8 mouse cellular contexts compared by ENCODE assay signal in genomic region chr12:20415397-20415796, GRCm38 (mm10).
A peak's percentile ranks its signal among the peaks of the same experiment; 100 is the strongest.
DNase-seq lines count a peak whose midpoint lies in the region; ATAC-seq lines count a peak whose summit lies in the region.
"Not testable (repeated sequence)": the region's sequence is repeated elsewhere in the genome, so short reads cannot be mapped to it uniquely, and the experiment has no call there.

No protein-coding gene starts in this region.

- not testable (repeated sequence) for H3K9ac ChIP-seq in heart, embryonic 11.5 days (ENCODE audit: low read depth, low read length); intestine, embryonic 14.5 days (ENCODE audit: low read length); liver, embryonic 11.5 days (ENCODE audit: low read depth, low read length); midbrain, embryonic 11.5 days (ENCODE audit: low read length)

- not testable (repeated sequence) for H3K9me3 ChIP-seq in heart, embryonic 11.5 days (replicated peaks; ENCODE audit: control insufficient read depth, low read length); intestine, embryonic 14.5 days (ENCODE audit: control insufficient read depth, low read length); liver, embryonic 11.5 days (ENCODE audit: control insufficient read depth, low read length); midbrain, embryonic 11.5 days (ENCODE audit: control insufficient read depth, low read length)

- H3K36me3 ChIP-seq in heart, embryonic 11.5 days (ENCODE audit: control insufficient read depth, insufficient read depth, low read length); intestine, embryonic 14.5 days (ENCODE audit: control insufficient read depth, insufficient read depth, low read length); liver, embryonic 11.5 days (ENCODE audit: control insufficient read depth, insufficient read depth, low read length); midbrain, embryonic 11.5 days (ENCODE audit: control insufficient read depth, insufficient read depth, low read length): not testable (repeated sequence)

- peak; percentile 74 for DNase-seq in R1 (ENCODE audit: low read depth, low spot score)
- peak; percentile 2 for DNase-seq in embryo, embryonic 10 days (ENCODE audit: low spot score)
- not testable (repeated sequence) for DNase-seq in intestine, embryonic 14.5 days (ENCODE audit: low spot score); liver, embryonic 11.5 days (ENCODE audit: low spot score)
- DNase-seq in kidney, postnatal 14 days = peak; percentile 0
- DNase-seq in midbrain, embryonic 11.5 days (ENCODE audit: low spot score, missing footprints) = peak; percentile 28
- peak; percentile 2 for DNase-seq in urinary bladder, postnatal 14 days (ENCODE audit: low spot score)

- 0 out of 2 replicates have a peak overlapping the region, but pooled peaks have one; percentile 16 for H3K4me3 ChIP-seq in heart, embryonic 11.5 days (ENCODE audit: low read depth, low read length)
- H3K4me3 ChIP-seq in intestine, embryonic 14.5 days (ENCODE audit: low read depth, low read length) = peak overlapping the region; percentile 20
- H3K4me3 ChIP-seq in liver, embryonic 11.5 days (ENCODE audit: low read depth, low read length) = peak overlapping the region; percentile 26
- H3K4me3 ChIP-seq in midbrain, embryonic 11.5 days (ENCODE audit: low read depth, low read length) = not testable (repeated sequence)

- 2% methylated on average over 19 of the region's 42 CpGs for WGBS in heart, embryonic 11.5 days (ENCODE audit: insufficient replicate concordance)
- 6% methylated on average over 27 of the region's 42 CpGs for WGBS in intestine, embryonic 14.5 days
- 1% methylated on average over 23 of the region's 42 CpGs for WGBS in liver, embryonic 11.5 days
- under 1% methylated on average over 11 of the region's 42 CpGs for WGBS in midbrain, embryonic 11.5 days

- H3K4me2 ChIP-seq in heart, embryonic 11.5 days = peak overlapping the region; percentile 34
- H3K4me2 ChIP-seq in intestine, embryonic 14.5 days (ENCODE audit: low read length); midbrain, embryonic 11.5 days: not testable (repeated sequence)
- peak overlapping the region; percentile 31; the same call in 1 of the 2 replicates for H3K4me2 ChIP-seq in liver, embryonic 11.5 days

- H3K4me1 ChIP-seq in heart, embryonic 11.5 days (ENCODE audit: control insufficient read depth, insufficient read depth, low read length); intestine, embryonic 14.5 days (replicated peaks; ENCODE audit: control insufficient read depth, insufficient read depth, low read length); liver, embryonic 11.5 days (replicated peaks; ENCODE audit: control insufficient read depth, insufficient read depth, low read length); midbrain, embryonic 11.5 days (ENCODE audit: control insufficient read depth, insufficient read depth, low read length): not testable (repeated sequence)

- not testable (repeated sequence) for H3K27ac ChIP-seq in heart, embryonic 11.5 days (ENCODE audit: low read depth, low read length); intestine, embryonic 14.5 days (ENCODE audit: low read depth); liver, embryonic 11.5 days (ENCODE audit: low read depth, low read length); midbrain, embryonic 11.5 days (ENCODE audit: low read depth, low read length)

- H3K27me3 ChIP-seq in heart, embryonic 11.5 days (ENCODE audit: control insufficient read depth, insufficient read depth, low read length); intestine, embryonic 14.5 days (replicated peaks; ENCODE audit: control insufficient read depth, insufficient read depth, low read length); liver, embryonic 11.5 days (replicated peaks; ENCODE audit: control insufficient read depth, insufficient read depth, low read length); midbrain, embryonic 11.5 days (ENCODE audit: control insufficient read depth, insufficient read depth, low read length): not testable (repeated sequence)

- not testable (repeated sequence) for ATAC-seq in heart, embryonic 11.5 days (replicated peaks; ENCODE audit: insufficient number of reproducible peaks, low FRiP score, low TSS enrichment); intestine, embryonic 14.5 days (replicated peaks; ENCODE audit: low FRiP score, low TSS enrichment, low read depth); liver, embryonic 11.5 days (replicated peaks; ENCODE audit: low FRiP score); midbrain, embryonic 11.5 days (ENCODE audit: low FRiP score)
